Mouse (Mus musculus) v-Abl transformed pro-B cells (cell line): Measurements from ENCODE around the gene Stab2.

Experiments used
- in situ Hi-C, 2 experiments: fragments of 400-800 bp; cut with MboI; formaldehyde crosslinking; loops; one replicate each; pipeline ENCODE4 v1.15.1; 2025; ENCODE audit not compliant: unreplicated experiment in 2 of 2

Stab2 gene

DNA sequence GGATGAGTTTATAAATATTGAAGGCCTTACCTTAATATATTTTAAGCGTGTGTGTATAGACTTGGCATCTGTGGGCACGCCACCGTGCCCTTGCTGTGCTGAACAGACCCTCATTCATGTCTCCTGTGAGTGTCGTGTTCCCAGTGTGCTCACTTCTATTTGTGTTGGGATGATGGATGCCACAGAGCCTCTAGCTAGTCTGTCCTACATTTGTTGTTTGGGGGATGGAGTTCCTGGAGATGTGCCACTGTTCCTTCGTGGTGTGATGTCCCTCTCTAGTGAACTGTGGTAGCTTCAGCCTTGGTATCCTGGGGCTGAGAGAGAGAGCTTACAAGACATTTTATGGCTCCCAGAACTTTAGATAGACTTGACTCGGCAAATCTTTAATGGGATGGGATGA is 169.0 kb downstream of the Stab2 start:
- in situ Hi-C loops, result no loop called here

DNA sequence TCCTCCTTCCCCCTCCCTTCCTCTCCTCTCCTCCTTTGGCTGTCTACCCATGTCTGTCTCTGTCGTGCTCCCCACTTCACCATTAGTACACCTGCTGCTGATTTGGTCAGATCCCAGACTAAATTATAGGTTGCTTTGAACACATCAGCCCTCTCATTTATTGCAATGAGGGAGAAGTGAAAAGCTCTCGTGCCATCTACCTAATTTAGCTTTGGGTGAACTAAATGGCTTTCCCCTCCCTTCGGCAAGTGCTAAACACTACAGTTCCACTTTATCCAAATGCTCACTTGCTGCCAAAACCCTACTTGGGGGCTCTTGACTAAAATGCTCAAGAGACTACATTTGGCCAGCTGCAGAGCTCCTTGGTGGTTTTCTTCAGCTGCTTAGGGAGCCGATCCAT is 171.0 kb downstream of the Stab2 start:
- in situ Hi-C loops, result no loop called here

DNA sequence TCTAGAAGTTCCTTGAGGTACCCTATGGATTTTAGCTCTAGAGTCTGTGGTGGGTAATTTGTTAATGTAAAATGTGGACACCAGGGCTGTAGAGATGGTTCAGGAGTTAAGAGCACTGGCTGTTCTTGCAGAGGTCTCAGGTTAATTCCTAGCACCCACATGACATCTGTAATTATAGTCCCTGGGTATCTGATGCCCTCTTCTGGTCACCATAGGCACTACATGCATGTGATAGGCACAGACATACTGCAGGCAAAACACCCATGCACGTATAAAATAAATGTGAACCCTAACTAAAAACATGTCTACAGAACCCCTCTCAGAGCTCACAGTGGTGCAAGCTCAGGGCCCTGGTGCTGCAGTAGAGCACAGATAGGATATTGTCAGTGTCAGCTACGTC is 178.3 kb downstream of the Stab2 start:
- in situ Hi-C loops, result loop anchor here (5.0 to 10.0 kb wide), 4 partner anchors 97 to 355 kb away; partner anchors contain the start of genes Hsp90b1 (in 2 of the 2) and Ttc41 (in 2 of the 2)

DNA sequence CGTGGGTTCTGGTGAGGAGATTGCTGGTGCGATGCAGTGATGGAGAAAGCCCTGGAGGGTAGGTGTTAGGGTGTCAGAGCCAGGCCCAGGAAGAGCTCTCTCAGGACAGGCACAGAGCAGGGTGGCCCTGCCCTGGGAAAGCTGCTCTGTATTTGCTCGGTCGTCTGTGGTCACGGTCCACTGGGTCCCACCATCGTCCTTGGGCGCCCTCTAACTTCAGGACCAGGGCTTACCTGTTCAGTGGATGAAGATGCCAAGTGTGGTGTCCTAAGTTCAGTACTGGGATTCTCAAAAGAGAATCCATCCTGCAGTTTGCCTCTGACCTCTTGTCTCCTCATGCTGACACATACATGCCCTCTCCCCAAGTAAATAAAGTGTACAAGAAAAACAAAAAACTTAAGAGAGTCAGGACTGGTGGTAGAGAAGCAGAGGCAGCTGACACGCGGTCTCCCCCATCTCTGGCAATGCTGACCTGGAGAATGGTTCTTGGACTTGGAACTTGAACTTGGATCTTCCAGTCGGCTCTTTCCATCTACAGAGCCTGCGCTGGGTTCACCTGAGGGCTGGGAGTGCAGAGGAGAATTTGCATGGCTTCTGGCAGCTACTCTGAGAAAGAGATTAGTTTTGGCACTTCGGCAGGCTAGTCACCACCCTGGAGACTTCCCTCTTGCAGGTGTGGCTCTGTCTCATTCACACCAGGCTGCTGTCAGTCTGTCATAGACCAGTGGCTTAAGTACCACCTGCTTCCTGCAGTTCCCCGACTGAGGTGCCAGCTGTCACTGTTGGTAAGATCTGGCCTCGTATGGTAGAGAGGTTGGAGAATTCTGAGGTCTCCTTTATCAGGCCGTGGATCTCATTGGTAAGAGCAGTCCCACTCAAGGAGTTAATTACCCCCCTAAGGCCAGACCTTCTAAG is 179.3 kb downstream of the Stab2 start:
- in situ Hi-C loops, result loop anchor here (5.0 to 10.0 kb wide), 4 partner anchors 96 to 354 kb away; partner anchors contain the start of genes Hsp90b1 (in 2 of the 2) and Ttc41 (in 2 of the 2)

DNA sequence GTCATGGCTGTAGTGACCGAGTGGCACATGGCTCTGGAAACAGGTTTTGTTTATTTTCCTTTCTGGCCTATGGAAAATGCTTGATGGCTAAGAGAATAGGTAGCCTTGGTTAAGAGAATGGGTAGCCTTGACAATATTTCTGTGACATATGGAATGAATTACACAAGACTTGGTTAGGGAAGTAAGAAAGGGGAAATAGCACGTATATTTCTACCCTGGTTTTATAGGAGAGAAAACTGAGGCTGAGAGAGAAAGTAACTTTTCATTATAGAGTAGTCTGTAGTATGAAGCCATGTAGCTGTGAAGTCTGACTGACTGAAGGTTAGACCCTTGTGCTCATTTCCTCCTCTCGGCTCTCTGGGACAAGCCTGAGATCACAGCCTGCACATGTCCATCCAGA is 180.9 kb downstream of the Stab2 start:
- in situ Hi-C loops, result loop anchor here (5.0 to 10.0 kb wide), 4 partner anchors 95 to 352 kb away; partner anchors contain the start of genes Hsp90b1 (in 2 of the 2) and Ttc41 (in 2 of the 2)

DNA sequence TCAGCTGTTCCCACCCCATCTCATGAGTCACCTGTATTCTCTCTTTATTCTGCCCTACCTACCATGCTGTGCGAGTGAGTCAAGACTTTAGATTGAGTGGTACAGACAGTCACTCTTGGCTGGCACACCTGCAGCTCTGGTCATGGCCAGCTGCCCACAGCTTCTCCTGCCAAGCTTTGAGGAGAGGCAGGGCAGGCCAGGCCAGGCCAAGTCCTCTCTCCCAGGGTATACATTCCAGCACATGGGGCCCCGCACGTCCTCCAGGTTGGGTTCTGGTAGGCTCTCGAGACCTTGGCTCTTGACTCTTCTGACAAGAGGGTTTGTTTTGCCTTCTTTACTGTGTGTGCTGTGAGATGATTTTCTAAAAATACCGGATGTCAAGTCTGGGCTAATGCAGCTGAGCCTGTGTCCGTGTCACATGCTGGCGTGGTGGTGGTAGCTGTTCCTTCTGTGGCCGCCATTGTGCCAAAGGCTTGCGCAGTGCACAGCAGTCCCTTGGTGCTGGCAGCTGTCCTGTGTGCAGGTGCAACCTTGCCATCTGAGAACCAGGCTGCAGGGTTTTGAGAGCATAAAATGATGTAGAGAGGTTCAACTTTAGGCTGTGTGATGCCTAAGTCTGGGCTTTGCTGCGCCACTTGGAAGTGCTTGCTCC is 181.8 kb downstream of the Stab2 start:
- in situ Hi-C loops, result loop anchor here (5.0 to 10.0 kb wide), 4 partner anchors 94 to 351 kb away; partner anchors contain the start of genes Hsp90b1 (in 2 of the 2) and Ttc41 (in 2 of the 2)

DNA sequence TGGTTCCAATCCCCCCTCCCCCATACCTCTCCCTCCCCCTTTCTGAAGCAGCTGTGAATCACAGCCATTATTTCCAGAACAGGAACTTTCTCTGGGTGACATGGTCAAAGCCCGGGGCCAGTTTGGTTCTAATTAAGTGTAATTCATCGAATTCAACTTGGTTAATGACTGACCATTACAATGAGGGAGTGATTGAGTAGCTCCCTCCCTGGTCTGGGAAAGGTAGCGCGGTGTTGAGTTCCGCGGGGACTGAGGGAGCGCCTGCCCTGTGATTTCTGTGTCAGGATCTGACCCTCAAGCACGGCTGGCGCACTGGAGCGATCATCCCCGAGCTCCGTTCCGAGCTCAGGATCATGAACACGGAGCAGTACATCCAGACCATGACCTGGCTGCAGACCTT is 183.0 kb downstream of the Stab2 start:
- in situ Hi-C loops, result loop anchor here (5.0 to 25.0 kb wide), 7 partner anchors 38 to 1587 kb away; partner anchors contain the start of genes Hsp90b1 (in 2 of the 2) and Ttc41 (in 2 of the 2)

DNA sequence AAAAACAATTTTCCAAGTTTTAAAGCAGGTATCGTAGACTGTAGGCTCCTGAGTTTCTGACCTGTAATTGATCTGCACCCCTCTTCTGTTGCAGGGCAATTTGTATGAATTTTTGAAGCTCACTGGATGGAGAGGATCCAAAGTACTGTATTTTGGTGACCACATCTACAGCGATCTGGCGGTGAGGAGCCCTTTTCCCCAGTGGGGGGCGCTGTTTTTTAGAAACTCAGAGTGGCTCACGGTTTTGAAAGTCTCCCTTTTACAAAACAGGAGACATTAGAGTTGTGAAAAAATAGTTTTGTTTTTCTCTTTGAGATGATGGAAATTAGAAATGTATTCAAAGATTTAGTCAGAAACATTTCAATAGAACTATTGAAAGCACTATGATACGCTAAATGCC is 183.7 kb downstream of the Stab2 start:
- in situ Hi-C loops, result loop anchor here (5.0 to 25.0 kb wide), 5 partner anchors 37 to 1588 kb away; no protein-coding TSS in a partner anchor

DNA sequence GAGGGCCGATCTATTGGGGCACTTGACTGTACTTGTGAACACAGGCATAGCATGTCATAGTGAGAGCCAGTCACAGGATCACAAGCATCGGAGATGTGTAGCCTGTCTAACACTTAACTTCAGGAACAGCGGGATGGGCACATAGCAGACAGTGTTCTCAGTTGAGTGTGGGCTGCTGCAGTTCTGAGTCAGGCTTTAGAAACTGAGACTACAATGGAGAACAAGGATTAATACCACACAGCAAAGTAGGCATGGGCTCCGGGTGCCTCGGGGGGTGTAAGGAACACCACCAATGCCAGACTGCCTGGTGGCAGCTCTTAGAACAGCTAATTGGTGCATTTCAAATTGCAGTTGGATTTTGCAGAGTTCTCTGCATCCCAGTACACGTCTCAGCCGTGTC is 186.8 kb downstream of the Stab2 start:
- in situ Hi-C loops, result loop anchor here (5.0 to 25.0 kb wide), 5 partner anchors 34 to 1591 kb away; no protein-coding TSS in a partner anchor

DNA sequence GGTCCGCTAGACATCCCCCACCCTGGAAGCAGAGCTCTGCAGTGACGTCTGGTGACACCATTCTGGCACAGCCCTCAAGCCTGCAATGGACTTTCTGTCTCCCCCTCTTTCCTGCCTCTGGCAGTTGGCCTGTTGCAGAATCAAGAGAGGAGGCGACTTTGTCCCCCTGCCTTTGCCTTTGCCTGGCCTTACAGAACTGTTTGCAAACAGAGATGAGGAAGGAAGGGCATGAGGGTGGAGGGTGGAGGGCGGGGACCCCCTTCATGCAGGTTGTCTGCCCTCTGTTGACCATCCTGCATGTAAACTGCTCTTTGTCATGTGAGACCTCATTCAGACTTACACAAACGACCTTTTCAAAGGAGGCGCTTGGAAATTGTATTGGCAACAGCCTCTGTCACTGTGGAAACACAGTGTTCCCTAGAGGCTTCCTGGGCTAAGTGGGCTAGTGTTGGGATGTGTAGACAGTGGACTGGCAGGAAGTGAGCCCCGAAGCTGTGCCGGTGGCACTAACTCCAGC is 188.1 kb downstream of the Stab2 start:
- in situ Hi-C loops, result loop anchor here (5.0 to 25.0 kb wide), 5 partner anchors 32 to 1593 kb away; no protein-coding TSS in a partner anchor

DNA sequence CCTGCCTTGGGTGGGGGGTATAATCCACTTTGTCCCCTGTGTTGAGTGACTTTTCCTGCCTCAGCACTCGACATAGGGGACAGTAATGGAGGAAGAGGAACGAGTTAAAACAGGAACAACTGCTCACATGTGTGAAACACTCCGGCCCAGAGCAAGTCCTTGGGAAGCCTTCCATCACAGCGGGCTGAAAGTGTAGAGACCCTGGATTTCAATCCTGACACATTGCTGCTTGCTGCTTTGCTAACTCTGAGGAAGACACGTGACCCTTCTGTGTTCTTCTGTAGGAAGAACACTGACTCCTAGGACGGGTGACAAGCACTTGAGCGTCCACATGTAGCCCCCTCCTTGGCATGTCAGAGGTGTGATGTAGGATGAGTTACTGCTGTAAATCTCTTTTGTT is 192.7 kb downstream of the Stab2 start:
- in situ Hi-C loops, result loop anchor here in 1 of 2 experiments (25.0 kb wide), 1 partner anchor 1597 kb away; no protein-coding TSS in a partner anchor

DNA sequence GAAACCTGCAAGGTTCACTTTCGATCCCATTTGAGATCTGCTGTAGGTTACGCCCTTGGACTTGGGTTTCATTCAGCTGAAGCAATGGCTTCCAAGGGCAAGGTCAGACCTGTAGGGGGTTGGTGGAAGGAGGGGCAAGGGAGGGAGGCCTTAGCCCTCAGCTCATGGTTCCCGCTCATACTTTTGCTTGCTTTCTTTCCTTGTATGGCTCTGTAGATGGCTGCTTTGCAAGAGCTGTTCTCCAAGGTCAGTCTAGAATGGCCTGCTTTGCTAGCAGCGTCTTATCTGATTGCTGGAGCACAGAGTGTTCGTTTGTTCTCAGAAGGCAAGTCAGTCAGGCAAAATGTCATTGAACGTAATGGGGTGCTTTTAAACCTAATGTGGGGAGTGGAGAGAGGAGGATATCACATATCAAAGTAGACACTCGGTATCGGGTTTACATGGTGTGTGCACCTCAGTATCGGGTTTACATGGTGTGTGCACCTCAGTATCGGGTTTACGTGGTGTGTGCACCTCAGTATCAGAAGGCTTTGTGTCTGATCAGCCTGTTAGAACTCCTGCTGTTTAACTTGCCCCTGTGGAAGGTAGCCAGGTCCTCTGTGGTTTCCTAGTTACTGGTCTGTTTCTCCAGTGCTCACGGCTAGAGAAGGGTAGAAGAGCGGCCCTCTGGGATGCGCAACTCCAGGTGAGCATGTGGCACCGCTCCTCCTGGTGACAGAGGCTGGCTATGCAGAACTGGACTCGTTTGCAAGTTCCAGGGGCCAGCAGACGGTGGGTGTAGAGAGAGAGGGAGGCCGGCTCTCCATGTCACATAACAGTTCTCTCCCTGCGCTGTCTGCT is 193.3 kb downstream of the Stab2 start:
- in situ Hi-C loops, result loop anchor here in 1 of 2 experiments (25.0 kb wide), 1 partner anchor 1598 kb away; no protein-coding TSS in a partner anchor

DNA sequence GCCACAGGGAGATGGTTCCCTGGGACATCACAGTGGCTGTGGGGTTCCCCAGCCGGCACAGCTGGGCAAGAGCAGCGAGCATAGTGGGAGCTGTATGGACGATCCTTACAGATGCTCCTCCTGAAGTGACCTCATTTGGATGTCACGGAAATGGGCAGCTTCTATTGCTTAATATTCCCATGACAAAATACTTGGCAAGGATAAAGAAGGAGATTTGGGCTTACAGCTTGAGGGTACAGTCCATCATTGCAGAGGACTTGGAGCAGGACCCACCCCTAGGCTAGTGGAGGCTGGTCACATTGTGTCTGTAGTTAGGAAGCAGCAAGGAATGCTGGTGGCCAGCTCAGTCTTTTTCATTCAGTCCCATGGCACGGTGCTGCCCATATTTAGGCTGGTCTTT is 197.2 kb downstream of the Stab2 start:
- in situ Hi-C loops, result loop anchor here in 1 of 2 experiments (25.0 kb wide), 1 partner anchor 1602 kb away; no protein-coding TSS in a partner anchor

DNA sequence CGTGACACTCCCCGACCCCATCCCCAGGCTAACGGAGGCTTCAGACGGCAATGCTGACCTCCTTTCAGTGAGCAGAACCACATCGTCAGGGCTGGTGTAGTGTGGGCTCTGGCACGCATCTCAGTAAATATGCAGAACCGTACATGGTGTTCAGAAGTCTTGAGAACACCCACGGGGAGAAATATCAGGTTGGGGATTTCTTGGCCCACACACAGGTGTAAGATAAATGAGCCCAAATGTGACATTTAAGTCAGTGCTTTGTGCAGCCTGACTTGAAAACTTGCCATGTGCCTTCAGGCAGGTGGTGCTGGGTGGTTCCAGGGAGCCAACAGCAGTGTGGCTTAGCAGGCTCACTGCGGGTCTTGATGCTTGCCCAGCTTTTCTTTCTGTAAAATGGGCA is 197.8 kb downstream of the Stab2 start:
- in situ Hi-C loops, result loop anchor here in 1 of 2 experiments (25.0 kb wide), 1 partner anchor 1602 kb away; no protein-coding TSS in a partner anchor

DNA sequence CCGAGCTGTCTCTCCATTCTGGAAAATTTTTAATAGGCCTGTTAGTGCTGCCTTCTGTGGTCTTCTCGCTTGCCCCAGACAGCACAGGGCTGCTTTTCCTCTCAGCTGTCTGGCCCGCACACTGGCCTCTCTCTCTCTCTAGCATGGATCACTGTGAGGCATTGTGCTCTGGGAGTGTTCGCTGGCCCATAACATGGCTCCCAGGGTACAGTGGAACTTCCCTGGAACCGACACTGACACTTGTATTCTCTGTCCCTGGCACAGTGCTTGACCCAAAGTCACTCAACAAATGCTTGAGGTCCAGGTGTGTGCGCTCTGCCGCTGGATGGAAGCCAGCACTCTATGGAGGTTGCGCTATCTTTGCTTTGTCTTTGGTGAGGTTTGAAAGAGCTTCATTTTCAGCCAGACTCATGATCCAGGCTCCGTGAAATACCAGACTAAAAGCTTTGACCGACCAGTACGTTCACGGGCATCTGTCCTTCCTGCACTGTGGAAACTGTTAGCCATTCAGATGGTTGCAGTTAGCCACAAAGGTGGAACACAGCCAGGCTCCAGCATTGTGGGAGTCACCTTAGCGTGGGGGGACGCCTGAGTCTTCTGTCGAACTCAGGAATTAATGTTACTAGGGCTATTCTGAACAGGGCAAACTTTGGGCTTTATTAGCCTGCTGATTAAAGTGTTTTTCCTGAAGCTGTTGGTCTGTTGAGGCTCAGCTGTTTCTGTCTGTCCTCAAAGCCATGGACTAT is 199.6 kb downstream of the Stab2 start:
- in situ Hi-C loops, result loop anchor here in 1 of 2 experiments (25.0 kb wide), 1 partner anchor 1604 kb away; no protein-coding TSS in a partner anchor

DNA sequence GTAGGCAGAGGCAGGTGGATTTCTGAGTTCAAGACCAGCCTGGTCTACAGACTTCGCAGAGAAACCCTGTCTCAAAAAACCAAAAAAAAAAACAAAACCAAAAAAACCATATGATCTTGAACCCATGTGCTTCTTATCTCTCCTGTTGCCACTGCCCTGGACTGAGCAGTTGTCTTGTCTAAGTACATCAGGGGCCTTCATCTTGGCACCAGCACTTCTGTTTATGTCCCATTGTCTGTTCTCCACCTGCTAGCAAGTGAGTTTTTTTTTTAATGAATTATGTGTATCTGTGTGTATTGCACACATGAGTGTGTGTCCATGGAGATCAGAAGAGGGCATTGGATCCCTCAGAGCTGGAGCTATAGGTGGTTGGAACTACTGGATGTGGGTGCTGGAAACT is 200.5 kb downstream of the Stab2 start:
- in situ Hi-C loops, result loop anchor here in 1 of 2 experiments (25.0 kb wide), 1 partner anchor 1605 kb away; no protein-coding TSS in a partner anchor

DNA sequence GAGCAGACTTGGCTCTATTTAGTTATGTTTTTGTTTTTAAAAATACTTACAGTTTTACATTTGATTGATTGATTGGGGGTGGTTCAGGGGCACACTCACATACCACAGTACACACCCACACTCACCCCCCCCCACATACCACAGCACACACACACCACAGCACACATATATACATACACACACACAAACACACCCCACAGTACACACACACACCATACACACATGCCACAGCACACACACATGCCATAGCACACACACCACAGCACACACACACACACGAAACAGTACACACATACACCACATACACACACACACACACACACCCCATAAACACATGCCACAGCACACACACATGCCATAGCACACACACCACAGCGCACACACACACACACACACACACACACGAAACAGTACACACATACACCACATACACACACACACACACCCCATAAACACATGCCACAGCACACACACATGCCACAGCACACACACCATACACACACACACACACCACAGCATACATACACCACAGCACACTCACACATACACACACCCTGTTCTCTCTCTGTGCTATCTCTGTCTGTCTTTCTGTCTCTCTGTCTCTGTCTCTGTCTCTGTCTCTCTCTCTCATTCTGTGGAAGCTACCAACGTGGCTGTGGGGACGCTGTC is 211.6 kb downstream of the Stab2 start:
- in situ Hi-C loops, result loop anchor here in 1 of 2 experiments (25.0 kb wide), 1 partner anchor 316 kb away; no protein-coding TSS in a partner anchor
